Mouse (Mus musculus) frontal cortex, postnatal 36 days (tissue): ENCODE measurements around the gene Gm38394.

Source experiments
- DNase-seq, 2 experiments: peaks; one replicate each; pipeline ENCODE4 v3.0.0; 2022; ENCODE audit warnings: low spot score in 2 of 2

Gm38394 gene

GRCm38 (mm10) chr1:133585995-133586537, 75.1 kb downstream of the Gm38394 start:
- DNase-seq = no peak

- DNase-seq = no peak
These were observed 89.8 kb downstream of the Gm38394 start for GRCm38 (mm10) chr1:133571293-133571692.
